Mouse (Mus musculus) heart, adult 2 months (tissue): ENCODE measurements around the gene Adamts4. TPM values are rescaled to one million over a fixed set of nuclear protein-coding genes. Genes with fewer than 3 reads are reported as not detected.

Experiments
- DNase-seq, 2 experiments: peaks; one replicate each; pipeline ENCODE4 v3.0.0; 2021
- H3K27ac ChIP-seq: fragments of 200-600 bp; 2 replicates; pipeline ENCODE4 v1.8.1; 2022
- H3K27me3 ChIP-seq: fragments of 200-500 bp; 2 replicates; pipeline ENCODE4 v1.6.1; 2012; ENCODE audit warnings: mild to moderate bottlenecking, low read length, inconsistent platforms, mixed read lengths; ENCODE audit not compliant: control insufficient read depth, insufficient read depth
- H3K36me3 ChIP-seq: fragments of 200-500 bp; 2 replicates; pipeline ENCODE4 v1.6.1; 2012; ENCODE audit warnings: low read length, inconsistent platforms; ENCODE audit not compliant: control insufficient read depth, insufficient read depth
- H3K4me1 ChIP-seq: fragments of 200-500 bp; 2 replicates; pipeline ENCODE4 v1.6.1; 2011; ENCODE audit warnings: low read length; ENCODE audit not compliant: control insufficient read depth, insufficient read depth
- H3K4me3 ChIP-seq: fragments of 200-600 bp; 2 replicates; pipeline ENCODE4 v1.8.1; 2022
- H3K79me2 ChIP-seq: fragments of 200-500 bp; replicated peaks from 2 replicates; pipeline ENCODE4 v1.6.1; 2012; ENCODE audit warnings: mild to moderate bottlenecking, inconsistent platforms, low read length, moderate library complexity, mixed read lengths; ENCODE audit not compliant: control insufficient read depth, insufficient read depth
- H3K9ac ChIP-seq: fragments of 200-500 bp; 2 replicates; pipeline ENCODE4 v1.6.1; 2012; ENCODE audit warnings: low read depth, mild to moderate bottlenecking, control low read depth, inconsistent platforms, low read length, mixed read lengths
- CTCF ChIP-seq: fragments of 200-600 bp; IDR thresholded peaks from 2 replicates; pipeline ENCODE4 v1.8.1; 2022; ENCODE audit warnings: antibody characterized with exemption, mild to moderate bottlenecking, moderate library complexity
- EP300 ChIP-seq: fragments of 200-500 bp; IDR thresholded peaks from 2 replicates; pipeline ENCODE4 v1.6.1; 2011; ENCODE audit warnings: low read depth, low read length, control low read depth; ENCODE audit not compliant: insufficient read depth
- POLR2A ChIP-seq: fragments of 200-500 bp; IDR thresholded peaks from 2 replicates; pipeline ENCODE4 v1.6.1; 2011; ENCODE audit warnings: mild to moderate bottlenecking, low read depth, low read length, control low read depth; ENCODE audit not compliant: insufficient read depth
- WGBS: fragments of 180-500 bp; shearing (Covaris S2); methylation state at CpG from one replicate; pipeline ENCODE4 v1.1.7; 2018; 5-methylcytosine and 5-hydroxymethylcytosine counted together
- intact Hi-C: fragments of 180-260 bp; cut with DNase I; formaldehyde crosslinking; loops from one replicate; pipeline ENCODE4 v1.15.1; 2025
- polyA plus RNA-seq: library from polyadenylated mRNA; depleted of rRNA; stranded (reverse); fragments of >200 nt; gene quantifications from 2 replicates; pipeline ENCODE4 v1.2.3, GENCODE M21; 2012
- total RNA-seq, 2 experiments: library from RNA; stranded (reverse); gene quantifications; 2 replicates each; pipeline ENCODE4 v1.2.3; 2021

Gene Adamts4
- total and polyA plus RNA-seq, 3 experiments, result 0.29 to 1.5 (median 0.92) TPM

DNA sequence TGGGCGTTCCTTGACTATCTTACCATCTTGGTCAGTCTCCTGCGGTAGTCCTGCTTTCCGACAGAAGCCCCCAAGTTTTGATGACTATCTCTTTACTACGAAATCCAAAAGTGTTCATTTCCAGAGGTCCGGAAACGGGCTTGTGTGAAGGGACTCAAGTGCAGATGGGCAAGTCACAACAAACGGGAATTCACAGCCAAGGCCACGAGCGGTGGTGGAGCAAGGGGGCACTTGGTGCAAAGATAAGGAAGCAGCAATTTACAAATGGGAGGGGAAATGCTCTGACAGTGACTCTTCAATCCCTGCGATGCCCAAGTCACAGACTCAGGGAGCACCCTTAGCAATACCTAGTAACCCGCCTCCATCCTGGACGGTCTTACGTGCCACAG lies 2.8 kb upstream of the Adamts4 start:
- Histone ChIP-seq H3K27me3 (no peaks in the 10 kb centered on the region), H3K9ac (peak overlapping the region; percentile 34), H3K4me3 (peak overlapping the region; percentile 90), H3K4me1 (peaks cover 10% of the 10 kb centered on the region), H3K27ac (peak overlapping the region; percentile 98), H3K36me3 (peaks cover 4% of the 10 kb centered on the region; the same call in 1 of the 2 replicates), H3K79me2 (peaks cover 1% of the 10 kb centered on the region)
- 9% methylated on average over 13 of the region's 13 CpGs for WGBS
- intact Hi-C loops, result loop anchor here (1.0 to 2.0 kb wide), 2 partner anchors 25 to 34 kb away; partner anchors contain the start of genes Ppox and Tomm40l
- no peak for TF ChIP-seq POLR2A
- TF ChIP-seq CTCF, result no peak
- TF ChIP-seq EP300, result no peak
- DNase-seq, result no peak

DNA sequence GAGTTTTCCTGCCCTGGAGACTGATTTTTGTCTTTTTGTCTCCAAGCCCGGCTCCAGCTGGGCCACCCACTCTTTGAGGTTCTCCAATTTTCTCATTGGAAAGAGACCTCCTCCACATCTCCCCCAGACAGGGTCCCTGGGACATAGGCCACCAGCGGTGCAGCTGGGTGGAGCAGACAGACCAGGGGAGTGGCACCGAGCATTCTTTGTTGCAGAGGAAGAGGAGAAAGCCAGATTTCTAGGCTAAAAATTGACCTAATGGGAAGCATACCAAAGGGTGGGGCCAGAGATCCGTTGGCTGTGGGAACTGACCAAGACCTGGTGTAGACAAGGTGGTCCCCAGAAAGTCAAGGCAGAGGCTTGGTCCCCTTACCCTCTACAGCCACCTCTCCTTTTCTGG lies 2.3 kb upstream of the Adamts4 start:
- Histone ChIP-seq H3K27me3 (no peaks in the 10 kb centered on the region), H3K36me3 (peaks cover 4% of the 10 kb centered on the region; the same call in 1 of the 2 replicates), H3K79me2 (peaks cover 1% of the 10 kb centered on the region), H3K9ac (no peak overlapping the region), H3K4me3 (peak overlapping the region; percentile 90), H3K4me1 (peaks cover 10% of the 10 kb centered on the region), H3K27ac (peak overlapping the region; percentile 98)
- 19% methylated on average over 4 of the region's 4 CpGs for WGBS
- intact Hi-C loops, result loop anchor here (1.0 to 2.0 kb wide), 2 partner anchors 25 to 33 kb away; partner anchors contain the start of genes Ppox and Tomm40l
- TF ChIP-seq CTCF (no peak), POLR2A (no peak), EP300 (no peak)
- DNase-seq, result peak; percentile 55 to 63

DNA sequence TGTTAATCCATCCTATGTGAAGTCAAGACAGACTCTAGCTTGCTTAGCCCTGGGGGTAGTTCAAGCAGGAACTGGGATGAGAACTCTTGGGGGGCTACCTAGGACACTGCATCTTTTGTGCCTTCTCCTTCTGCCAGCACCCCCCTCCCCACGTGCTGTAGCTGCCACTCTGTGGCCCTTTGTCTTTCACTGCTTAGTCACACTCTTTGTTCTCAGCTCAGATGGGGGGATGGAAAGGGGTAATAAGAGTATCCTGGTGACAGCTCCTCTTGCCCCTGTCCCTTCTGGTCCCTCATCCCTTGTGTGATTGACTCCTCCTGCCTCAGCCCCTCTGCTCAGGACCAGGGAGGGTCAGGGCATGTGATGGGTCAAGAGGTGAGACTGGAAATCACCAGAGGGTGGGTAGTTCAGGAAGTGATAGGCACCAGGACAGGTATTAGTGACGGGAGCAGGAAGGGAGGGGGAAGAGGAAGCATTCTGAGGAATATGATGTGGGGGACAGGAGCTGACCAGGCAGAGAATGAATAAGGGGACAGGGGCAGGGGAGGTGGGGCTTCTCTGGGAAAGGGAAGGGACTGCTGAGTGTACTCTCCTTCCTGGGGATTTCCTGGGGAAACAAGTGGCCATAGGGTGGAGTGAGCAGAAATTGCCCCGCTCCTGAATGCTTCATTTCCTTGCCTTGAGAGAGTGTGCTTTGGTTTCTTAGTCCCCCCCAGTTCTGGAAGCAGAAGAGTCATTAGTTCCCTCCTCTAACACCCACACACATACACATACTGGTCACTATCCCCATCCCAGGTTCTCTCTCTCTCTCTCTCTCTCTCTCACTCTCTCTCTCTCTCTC lies 1.6 kb upstream of the Adamts4 start:
- intact Hi-C loops, result no loop called here
- Histone ChIP-seq H3K27ac (peak overlapping the region; percentile 98), H3K9ac (no peak overlapping the region), H3K27me3 (no peaks in the 10 kb centered on the region), H3K4me1 (peaks cover 9% of the 10 kb centered on the region), H3K79me2 (peaks cover under 1% of the 10 kb centered on the region; the same call in 1 of the 2 replicates), H3K4me3 (no peak overlapping the region; the same call in 1 of the 2 replicates), H3K36me3 (peaks cover 4% of the 10 kb centered on the region; the same call in 1 of the 2 replicates)
- WGBS, result 44% methylated on average over 3 of the region's 3 CpGs
- DNase-seq, result no peak
- no peak for TF ChIP-seq CTCF
- TF ChIP-seq POLR2A, result no peak
- no peak for TF ChIP-seq EP300

DNA sequence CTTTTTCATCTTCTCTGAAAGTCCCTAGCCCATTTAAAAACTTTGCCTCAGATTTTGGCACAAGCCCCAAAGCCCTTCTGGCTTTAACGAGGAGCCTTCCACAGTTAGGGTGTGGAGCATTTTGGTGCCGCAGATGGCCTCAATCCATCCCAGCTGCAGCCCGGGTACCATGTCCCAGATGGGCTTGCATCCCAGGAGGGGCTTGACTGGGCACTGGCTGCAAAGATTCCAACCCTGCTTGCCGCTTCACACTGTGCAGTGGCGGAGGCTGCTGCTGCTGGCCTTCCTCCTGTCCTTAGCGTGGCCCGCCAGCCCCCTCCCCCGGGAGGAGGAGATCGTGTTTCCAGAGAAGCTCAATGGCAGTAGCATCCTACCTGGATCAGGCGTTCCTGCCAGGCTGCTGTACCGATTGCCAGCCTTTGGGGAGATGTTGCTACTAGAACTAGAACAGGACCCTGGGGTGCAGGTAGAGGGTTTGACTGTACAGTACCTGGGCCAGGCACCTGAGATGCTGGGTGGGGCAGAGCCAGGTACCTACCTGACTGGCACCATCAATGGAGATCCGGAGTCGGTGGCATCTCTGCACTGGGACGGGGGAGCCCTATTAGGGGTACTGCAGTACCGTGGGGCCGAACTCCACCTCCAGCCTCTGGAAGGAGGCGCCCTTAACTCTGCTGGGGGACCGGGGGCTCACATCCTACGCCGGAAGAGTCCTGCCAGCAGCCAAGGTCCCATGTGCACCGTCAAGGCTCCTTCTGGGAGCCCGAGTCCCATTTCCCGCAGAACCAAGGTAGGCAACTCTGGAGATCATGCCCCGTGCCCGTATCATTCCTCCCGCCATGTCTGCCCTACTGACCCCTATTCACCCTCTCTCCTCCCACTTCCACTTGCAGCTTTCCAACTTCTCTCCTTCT lies 716 bp downstream of the Adamts4 start, which contains the start of gene Ndufs2:
Ndufs2 (minus strand) TSS at position 709 of the 914 bp plus-strand sequence.
- H3K9ac ChIP-seq, result peak within 1 kb of the TSS; percentile 23; the same call in 1 of the 2 replicates
- H3K4me3 ChIP-seq, result peak within 1 kb of the TSS; percentile 45
- H3K79me2 ChIP-seq, result no peaks in the 10 kb centered on the region
- H3K4me1 ChIP-seq, result peaks cover 9% of the 10 kb centered on the region
- 12% methylated on average over 26 of the region's 26 CpGs for WGBS
- TF ChIP-seq EP300 (no peak), POLR2A (no peak), CTCF (no peak)
- intact Hi-C loops, result no loop called here
- H3K36me3 ChIP-seq, result no peaks in the 10 kb centered on the region
- H3K27ac ChIP-seq, result peak within 1 kb of the TSS; percentile 98
- H3K27me3 ChIP-seq, result no peaks in the 10 kb centered on the region
- DNase-seq, result peak in 1 of 2 experiments; percentile 34

DNA sequence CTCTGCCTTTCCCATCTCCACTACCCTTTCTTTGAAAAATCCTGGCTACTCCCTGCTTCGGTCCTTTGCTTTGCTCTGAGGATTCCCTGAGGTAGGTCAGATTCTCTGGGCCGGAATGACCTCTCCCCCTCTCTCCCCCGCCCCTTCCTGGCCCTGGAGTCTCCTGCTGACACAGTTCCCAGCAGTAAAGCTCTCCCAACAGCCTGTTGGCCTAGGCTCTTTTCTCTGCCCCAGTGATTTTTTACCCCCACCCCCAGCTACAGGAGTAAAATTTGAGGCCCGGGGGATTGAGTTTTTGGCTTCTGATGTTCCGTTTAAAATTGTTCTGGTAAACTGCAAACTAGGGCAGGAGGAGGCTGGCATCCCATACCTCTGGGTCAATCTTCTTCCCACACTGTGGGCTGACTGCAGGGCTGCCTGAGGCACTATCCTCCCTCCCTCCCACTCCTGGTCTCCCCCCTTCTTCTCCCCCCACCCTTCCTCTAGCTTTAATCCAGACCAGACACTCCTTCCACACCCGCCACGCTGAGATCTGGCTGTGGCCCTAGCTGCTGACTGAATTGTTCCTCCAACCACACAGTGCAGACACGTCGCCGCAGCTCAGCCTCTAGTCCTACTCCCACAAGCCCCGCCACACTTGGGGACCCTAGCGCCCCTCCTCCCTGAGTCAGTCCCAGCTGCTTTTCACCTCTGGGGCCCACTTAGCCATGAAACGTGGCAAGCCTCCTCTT lies 1.5 kb downstream of the Adamts4 start:
- DNase-seq, result peak; percentile 61 to 71
- intact Hi-C loops, result no loop called here
- Histone ChIP-seq H3K4me1 (peaks cover 9% of the 10 kb centered on the region), H3K27me3 (no peaks in the 10 kb centered on the region), H3K9ac (no peak overlapping the region), H3K36me3 (no peaks in the 10 kb centered on the region), H3K79me2 (no peaks in the 10 kb centered on the region), H3K4me3 (peak overlapping the region; percentile 45), H3K27ac (peak overlapping the region; percentile 98)
- WGBS, result 32% methylated on average over 13 of the region's 13 CpGs
- TF ChIP-seq EP300 (no peak), CTCF (no peak)
